Mouse (Mus musculus) liver, adult 2 months (tissue): ENCODE results near the gene Cd247.

ENCODE experiments used
- CTCF ChIP-seq: fragments of 200-500 bp; IDR thresholded peaks from 2 replicates; pipeline ENCODE4 v1.5.1; 2011; ENCODE audit warnings: low read depth, low read length, control low read depth
- POLR2A ChIP-seq: fragments of 200-500 bp; IDR thresholded peaks from 2 replicates; pipeline ENCODE4 v1.6.1; 2011; ENCODE audit warnings: low read length, control low read depth; ENCODE audit not compliant: insufficient read depth; ENCODE audit errors: extremely low read depth

GRCm38 (mm10) chr1:165853131-165853721 lies 64.7 kb downstream of the Cd247 start:
- TF ChIP-seq POLR2A (no peak), CTCF (no peak)
